Mouse (Mus musculus) bone marrow macrophage, adult 2 months (primary cell): ENCODE data around the gene Gm42417.

ENCODE experiments used
- CTCF ChIP-seq: IDR thresholded peaks from 2 replicates; pipeline ENCODE4 v1.5.1; 2012; ENCODE audit warnings: low read depth, mild to moderate bottlenecking, low read length, moderate library complexity
- POLR2A ChIP-seq: IDR thresholded peaks from 2 replicates; pipeline ENCODE4 v1.6.1; 2012; ENCODE audit warnings: mild to moderate bottlenecking, low read depth, low read length, borderline replicate concordance

DNA sequence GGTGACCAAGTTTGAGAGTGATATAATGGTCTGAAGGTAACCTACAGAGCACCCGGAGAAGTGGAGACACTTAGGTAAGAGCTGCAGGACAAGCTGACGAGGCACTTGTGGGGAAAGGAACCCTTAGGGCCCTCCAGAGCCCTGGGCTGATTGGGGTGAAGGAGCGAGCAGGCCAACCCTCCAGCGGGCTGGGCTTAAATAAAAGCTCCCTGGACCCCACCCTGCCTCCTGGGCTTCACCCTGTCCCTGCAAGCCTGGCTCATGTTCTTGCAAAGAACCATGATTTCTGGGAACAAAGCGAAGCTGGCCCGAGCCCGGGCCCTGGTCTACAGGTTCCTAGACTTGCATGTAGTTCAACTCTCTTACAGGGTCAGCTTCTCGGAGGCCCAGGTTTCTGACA, 34.3 kb upstream of the Gm42417 start:
- no peak for TF ChIP-seq POLR2A
- TF ChIP-seq CTCF = 0 out of 2 replicates have a peak, but pooled peaks have one; percentile 5
